Mouse (Mus musculus) heart, adult 11 months (tissue): ENCODE data around the gene Zswim8.

Experiments
- DNase-seq: peaks from one replicate; pipeline ENCODE4 v3.0.0; 2022

Zswim8 gene

DNA sequence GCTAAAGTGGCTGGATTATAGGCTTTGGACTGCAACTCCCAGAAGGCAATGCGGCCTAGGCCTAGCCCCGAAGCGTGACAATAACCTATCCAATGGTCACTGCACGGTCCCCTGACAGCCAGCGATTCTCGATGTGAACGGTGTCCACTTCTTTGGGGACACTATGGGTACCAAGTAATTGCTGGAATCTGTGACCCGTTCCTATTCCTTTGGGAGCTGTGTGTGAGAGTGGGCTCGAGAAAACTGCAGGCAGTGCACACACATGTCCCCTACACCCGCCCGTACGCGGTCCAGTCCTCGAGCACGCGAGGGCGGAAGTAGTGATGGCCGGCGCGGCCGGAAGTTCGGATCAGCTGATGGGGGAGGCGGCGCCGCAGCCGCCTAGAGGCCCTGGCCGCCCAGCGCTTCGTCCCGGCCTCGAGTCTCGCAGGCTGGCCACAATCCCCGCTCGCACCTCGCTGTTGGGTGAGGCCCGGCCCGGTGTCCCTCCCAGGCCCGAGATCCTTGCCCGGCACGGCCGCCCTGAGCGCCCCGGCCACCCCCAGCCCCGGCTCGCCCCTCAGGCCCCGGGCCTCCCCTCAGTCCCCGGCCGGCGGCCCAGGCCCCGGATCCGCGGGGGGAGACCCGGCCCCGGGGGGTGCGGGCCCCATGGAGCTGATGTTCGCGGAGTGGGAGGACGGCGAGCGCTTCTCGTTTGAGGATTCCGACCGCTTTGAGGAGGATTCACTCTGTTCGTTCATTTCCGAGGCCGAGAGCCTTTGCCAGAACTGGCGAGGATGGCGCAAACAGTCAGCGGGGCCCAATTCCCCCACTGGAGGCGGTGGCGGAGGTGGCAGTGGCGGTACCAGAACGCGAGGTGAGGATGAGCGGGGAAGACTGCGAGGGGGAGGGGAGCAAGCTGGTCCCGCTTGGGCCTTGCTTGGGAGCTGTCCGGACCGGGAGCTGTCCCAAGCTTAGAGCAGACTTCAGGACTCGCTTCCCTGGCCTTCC lies at the start of gene Zswim8:
Gene Zswim8 (plus strand): TSS at position 352 of the 990 bp plus-strand sequence.
- peak; percentile 99 for DNase-seq

DNA sequence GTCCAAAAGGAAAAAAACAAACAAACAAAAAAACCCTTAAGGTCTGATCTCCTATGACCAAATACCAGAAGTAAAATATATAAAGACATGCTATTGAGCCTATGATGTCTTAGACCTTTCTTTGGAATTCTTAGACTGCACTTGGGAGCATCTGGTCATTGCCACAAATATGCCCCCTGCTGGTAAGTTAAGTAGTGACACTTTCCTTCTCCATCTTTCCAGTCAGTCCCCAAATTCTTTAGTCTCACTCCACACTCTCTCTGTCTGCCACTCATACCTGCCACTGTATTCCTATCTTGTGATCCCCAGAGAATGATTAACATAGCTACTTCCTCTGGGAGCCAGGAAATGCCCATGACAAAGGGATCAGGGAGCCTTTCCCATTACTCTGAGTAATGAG lies 49.0 kb upstream of the Zswim8 start:
- peak; percentile 89 for DNase-seq

DNA sequence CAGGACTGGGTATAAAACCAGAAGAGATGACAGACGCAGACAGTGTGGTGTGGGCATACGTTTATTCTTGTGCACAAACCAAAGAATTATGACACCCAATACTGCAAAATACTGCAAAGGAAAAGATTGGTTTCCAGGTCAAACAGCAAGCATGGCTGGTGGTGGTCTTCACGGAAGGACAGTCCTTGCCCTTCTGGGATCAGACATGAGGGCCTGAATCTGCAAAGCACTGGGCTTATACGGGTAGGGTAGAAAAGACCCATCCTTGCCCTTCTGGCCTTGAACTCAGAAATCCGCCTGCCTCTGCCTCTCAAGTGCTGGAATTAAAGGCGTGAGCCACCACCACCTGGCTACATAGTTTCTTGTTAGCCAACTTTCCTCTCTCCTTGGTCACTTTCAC lies 48.5 kb upstream of the Zswim8 start:
- DNase-seq = no peak

DNA sequence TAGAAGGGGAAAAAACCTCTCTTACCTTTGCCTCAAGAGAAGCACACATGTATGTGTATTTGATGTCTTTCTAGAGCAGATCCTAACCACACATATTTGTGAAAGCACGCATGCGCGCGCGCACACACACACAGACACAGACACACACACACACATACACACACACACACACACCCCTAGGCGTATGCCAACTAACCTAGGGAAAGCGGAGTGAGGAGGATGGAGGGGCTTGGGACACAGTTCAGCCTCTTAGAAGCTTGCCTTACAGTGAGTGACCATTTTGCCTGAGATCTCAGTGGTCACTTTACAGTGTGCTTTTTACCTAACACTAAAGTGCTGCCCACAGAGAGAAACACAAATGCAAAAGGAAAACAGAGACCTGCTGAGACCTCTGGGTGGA lies 47.7 kb upstream of the Zswim8 start:
- DNase-seq = no peak

DNA sequence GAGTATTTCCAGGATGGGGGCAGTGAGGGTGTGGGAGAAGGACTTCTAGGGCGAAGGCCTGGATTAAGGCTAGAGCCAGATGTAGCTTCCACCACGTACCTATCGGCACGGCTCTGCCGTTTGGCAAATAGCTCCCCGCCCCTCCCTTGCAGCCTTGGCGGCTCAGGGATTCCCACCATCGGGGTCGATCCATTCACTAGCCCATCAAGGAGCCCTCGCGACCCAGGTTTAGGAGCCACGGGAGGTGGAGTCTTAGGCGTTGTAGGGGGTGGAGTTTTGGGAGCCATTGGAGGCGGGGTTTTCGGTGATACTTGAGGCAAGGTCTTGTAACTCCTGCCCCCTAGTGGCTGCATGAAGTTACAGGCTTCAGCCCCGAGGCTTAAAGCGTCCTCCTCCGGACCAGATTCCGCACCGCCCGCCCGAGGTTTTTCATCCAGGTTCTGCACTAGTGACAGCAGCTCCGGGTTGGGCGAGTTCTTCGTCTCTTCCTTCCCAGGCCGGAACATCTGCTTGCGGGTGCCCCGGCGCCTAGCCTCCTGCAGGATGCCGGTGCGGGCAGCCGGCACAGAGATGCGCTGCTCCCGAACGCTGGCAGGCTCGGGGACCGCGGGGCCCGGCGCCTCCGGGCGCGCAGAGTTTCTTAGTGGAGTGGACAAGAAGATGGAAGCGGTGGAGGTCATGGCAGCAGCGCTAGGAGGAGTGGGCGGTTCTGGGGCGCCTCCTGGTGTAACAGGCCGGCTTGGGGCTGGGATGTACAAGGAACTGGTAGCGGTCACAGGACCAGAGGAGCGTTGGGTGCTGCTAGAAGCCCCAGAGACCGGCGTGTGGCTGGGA lies 46.3 kb upstream of the Zswim8 start:
- peak; percentile 99 for DNase-seq

DNA sequence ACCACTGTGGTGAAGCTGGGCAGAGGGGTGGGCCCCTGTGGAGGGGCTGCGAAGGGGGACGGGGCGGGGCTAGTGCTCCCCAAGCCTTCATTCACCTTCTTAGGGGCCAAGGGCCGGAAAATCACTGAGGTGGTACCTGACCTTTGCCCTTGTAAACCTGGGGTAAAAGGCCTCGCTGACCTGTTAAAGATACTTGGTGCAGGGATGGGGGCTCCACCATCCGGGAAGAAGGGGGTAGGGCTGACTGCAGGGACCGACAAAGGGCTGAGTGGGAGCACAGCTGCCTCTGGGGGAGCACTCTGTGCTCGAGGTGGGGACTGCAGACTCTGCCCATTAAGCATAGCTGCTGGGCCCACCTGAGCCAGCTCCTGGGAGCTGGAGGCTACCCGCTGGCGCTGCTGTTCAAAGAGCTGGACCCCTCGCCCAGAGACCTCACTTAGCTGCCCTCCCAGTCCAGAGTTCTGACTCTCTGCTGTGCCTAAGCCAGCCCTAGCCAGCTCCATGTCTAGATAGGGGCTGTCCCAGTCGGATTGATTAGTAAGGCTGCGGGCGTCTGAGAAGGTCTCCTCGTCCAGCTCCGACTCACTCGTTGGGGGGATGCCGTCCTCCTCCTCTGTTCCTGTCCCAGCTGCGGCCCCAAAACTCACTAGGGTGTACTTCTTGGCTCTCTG lies 45.6 kb upstream of the Zswim8 start:
- peak; percentile 94 for DNase-seq

DNA sequence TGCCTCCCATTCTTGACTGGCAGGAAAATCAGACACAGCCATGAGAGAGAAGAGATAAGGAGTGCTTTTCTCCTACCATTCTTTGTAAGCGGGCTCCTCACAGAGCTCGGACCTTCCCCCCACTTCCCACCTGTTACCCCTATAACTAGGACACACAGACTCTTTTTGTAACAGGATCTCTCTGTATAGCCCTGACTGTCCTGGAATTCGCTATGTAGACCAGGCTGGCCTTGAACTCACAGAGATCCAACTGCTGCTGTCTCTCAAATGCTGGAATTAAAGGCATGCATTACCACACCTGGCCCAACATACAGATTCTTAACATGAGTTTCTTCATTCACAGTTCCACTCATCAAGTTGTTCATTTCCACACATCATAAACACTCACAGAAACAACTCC lies 44.6 kb upstream of the Zswim8 start:
- peak; percentile 86 for DNase-seq

DNA sequence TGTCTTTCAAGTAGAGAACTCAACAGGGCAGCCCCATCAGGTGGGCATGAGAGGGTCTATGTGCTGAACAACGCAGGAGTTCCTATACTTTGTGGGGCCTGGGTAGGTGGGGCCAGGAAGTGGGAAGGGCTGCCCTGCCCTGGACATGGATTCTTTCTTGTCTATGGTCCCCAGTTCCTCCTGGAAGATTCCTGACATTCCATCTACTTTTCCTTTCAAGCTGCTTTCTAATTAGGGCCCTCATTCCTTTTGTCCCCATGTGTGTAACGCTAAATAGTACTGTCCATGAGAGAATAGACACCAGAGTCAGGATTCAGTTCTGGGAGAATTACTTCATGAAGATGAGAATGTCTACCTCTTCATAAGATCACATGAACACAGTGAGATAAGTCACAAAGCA lies 43.8 kb upstream of the Zswim8 start:
- no peak for DNase-seq

DNA sequence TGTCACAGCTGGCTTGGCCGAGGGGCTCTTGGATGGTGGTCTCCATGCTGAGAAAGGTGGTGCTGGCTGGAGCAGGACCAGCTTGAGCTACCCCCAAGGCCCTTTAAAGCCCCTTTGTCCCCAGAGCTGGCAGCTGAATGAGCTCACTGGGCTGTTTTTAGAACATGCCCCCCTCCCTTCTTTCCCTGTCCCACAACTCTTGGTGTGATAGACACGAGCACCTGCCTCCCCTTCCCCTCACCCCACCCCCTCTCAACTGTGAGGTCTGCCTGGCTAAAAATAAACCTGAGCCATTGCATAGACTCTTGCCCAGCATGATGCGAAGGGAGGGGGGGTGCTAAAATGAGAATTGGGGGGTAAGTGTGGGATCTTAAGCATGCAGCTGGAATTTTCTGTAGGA lies 42.9 kb upstream of the Zswim8 start:
- peak; percentile 95 for DNase-seq

DNA sequence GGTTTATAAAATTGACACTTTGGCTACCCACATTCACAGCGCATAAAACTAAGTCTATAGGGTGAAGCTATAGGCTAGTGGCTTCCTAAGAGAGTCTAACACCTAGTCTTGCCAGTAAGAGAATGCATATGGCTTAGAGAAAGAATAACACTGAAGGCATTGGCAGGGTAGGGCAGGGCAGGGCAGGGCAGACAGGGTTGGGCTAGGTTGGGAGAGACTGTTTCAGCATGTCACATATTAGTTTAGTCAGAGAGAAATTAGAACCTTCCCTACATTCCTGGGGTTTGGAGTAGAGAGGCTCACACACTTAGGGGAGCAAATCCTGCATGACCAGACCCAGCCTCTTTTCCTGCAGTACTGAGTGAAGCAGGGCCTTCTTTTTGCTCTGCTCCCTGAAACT lies 39.9 kb upstream of the Zswim8 start:
- DNase-seq = no peak

DNA sequence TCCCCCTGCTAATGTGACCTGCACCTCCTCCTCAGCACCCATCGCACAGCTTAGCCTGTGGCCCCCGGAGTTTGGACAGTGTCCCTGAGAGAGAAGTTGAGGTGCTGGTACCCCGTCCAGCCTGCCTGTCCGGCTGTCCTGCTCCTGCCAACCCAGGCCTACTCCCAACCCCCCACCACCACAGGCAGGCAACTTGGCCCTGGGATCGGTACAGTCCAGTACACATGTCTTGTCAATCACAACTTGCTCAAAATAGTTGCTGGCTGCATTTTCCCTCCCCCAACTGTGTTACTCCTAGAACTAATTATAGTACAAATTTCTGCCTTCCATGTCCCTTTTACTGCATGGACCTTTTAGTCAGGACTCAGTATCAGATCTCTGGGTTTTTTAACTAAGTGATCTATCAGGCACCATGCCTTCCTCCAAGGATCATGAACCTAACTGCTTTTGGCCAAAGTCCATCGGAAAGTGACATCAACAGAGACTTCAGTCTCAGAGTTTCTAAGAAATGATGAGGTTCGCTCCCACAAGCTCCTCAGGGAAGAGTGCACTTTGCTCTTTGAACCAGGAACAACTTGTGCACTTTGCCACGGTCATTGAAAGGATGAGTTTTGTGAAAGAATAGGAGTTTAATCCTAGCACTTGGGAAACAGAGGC lies 39.1 kb upstream of the Zswim8 start, which contains the start of gene Synpo2l:
Gene Synpo2l (minus strand): TSS at position 201 of the 657 bp plus-strand sequence.
- DNase-seq = peak; percentile 98

DNA sequence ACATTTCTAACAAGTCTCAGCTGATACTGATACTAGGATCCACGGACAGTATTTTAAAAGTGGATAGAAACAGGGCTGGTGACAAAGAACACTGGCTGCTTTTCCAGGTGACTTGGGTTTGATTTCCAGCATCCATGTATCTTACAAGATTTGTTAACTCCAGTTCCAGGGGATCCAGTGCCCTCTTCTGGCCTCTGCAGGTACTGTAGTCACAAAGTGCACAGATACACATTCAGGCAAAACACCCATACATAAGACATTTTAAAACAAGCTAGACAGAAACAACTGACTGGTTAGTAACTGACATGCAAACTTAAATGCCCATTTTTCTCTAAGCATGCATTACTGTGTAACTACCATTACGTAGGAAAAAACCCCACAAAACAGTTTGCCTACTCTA lies 34.4 kb upstream of the Zswim8 start:
- no peak for DNase-seq

DNA sequence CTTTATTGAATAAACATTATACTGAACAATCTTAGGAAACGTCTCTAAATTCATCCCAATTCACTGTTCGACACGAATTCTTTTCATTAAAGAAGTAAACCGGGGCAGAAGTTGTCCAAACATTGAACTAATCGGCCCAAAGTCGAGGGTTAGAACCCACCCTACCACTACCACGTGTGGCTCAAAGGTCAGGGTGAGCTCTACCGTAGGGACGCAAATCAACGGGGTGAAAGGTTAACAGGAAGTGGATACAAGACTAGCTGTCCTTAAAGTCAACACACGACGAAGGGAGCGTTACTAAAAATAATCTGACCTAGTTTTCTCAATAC lies 33.7 kb upstream of the Zswim8 start:
- DNase-seq = no peak

DNA sequence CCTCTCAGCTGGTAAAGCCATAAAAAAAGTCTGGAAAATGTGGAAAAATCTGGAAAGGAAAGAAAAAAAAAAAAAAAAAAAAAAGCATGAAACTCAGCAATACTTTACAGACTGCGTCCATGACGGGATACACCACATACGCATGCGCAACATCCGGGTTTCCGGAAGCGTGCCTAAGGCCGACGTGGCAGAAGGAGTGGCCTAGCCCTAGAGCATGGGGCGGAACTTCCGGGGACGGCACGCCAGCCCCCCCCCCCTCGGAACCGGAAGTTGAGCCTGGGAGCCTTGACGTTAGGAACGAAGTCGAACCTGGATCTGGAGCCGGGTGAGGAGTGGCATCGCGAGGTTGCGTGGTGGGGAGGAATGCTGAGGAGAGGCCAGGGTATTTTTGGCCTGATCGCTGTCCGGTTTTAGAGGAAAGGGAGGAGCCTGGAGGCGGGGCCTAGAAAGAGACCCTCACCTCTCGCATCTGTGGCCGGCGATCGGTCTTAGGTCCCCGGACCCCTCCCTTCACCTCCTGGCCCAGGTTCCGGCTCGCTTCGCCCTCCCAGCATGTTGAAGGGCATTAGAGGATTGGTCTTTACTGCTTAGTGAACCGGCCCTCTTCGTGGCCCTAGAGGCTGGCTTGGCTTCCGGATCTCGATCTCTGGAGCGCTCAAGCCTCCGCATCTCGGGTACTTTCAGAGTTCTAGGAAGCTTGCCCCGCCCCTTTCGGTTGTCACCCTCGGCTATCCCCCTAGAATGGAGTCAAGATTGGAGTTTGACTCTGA lies 33.1 kb upstream of the Zswim8 start, which contains the start of gene Sec24c:
Gene Sec24c (plus strand): TSS at position 245 of the 770 bp plus-strand sequence.
- peak; percentile 99 for DNase-seq

DNA sequence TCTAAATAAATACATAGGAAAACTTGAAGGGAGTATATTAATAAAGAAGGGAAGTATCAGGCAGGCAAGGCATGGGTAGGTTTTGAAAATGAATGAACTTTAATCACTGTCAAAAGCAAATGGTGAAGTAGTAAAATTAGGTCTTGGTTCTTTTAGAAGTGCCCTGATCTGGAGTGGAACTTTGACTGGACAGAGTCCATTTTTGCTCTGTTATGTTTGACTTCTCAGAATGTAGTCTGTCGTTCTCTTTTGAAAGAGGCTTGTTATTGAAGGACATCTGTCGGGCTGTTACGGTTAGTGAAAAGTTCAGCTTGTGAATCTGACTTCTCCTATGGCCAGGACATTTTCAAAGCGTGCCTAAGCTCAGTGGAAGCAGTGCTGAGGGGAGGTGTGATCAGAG lies 29.4 kb upstream of the Zswim8 start:
- no peak for DNase-seq

DNA sequence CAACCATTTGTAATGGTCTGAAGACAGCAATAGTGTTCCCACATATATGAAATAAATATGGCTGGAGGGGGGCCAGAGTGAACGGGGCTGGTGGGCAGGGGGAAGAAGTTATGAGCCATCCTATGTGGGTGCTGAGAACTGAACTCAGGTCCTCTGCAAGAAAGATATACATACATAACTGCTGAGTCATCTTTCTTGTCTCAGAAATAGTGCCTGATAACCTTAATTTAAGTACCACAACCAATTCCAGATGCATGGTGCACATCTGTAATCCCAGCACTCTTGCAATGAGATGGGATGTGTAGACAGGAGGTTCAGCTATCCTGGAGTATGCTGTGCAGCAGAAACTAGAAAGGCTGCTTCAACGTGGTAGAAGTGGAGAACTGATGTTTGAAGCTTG lies 25.6 kb upstream of the Zswim8 start:
- no peak for DNase-seq

DNA sequence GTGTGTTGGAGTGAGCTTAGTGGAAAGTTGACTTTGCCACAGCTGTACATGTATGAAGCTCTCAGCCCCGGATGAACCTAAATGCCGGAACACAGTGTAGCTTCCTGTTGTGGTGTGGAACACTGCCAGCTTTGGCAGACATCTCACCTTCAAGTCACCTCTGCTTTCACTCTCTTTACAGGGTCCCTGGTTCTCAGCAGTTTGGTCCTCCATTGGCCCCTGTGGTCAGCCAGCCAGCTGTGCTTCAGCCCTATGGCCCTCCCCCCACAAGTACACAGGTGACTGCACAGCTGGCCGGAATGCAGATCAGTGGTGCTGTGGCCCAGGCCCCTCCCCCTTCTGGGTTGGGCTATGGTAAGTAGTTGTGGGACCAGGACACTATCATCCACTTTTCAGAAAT lies 24.9 kb upstream of the Zswim8 start:
- no peak for DNase-seq

DNA sequence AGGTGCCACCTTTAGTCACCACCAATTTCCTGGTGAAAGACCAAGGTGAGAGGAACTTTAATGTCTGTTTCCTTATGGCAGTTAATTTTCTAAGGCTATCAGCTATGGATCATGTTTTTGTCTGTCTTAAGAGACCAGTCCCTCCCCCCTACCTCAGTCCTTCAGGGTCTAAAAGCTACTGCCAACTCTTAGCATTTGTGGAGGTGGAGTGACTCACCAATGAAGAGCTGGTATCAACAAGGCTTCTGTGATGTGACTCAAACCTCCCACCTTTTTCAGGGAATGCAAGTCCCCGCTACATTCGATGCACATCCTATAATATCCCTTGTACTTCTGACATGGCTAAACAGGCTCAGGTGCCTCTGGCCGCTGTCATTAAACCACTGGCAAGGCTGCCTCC lies 20.8 kb upstream of the Zswim8 start:
- no peak for DNase-seq

DNA sequence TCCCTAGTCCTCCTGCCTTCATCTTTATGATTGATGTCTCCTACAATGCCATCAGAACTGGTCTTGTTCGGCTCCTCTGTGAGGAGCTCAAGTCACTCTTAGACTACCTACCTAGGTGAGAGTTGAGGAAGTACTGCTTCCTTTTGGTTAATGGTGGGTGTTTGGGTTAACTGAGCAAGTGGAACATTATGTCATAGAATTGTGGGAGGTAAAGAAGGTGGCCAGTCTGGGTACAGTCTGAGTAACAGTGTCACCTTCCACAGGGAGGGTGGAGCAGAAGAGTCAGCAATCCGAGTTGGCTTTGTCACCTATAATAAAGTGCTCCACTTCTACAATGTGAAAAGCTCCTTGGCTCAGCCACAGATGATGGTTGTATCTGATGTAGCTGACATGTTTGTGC lies 18.3 kb upstream of the Zswim8 start:
- DNase-seq = no peak

DNA sequence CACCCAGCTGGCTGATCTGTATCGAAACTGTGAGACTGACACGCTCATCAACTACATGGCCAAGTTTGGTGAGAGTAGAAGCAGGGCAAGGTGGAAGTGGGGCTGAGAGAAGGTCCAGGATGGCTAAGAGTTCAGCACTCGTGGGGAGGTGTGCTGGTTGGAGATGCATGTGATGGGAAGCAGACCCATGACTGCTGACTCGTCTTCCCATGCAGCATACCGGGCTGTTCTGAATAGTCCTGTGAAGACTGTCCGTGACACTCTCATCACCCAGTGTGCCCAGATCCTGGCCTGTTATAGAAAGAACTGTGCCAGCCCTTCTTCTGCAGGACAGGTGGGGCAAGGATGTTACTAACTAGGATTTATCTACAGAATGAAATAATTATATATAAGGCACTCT lies 15.6 kb upstream of the Zswim8 start:
- peak; percentile 88 for DNase-seq

DNA sequence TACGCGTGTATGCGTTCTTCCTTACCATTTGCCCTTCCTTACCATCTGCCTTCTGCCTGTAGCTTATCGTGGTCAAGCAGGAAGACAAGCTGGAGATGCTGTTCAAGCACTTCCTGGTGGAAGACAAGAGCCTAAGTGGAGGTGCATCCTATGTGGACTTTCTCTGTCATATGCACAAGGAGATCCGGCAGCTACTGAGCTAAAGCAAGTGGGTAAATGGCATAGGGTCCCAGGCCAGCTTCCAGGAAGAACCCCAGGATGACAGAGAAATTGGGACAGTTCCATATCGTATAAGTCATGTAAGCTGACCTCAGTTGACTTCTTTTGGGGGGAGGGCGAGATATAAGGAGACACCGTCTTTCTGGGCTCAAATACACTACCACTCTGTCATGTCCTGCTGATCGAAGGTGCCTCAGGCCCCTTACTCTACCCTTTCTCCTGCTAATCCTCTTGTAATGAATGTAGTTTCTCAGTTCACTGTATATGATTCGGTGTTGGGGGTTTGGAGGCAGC lies 13.7 kb upstream of the Zswim8 start:
- peak; percentile 91 for DNase-seq
